Mouse (Mus musculus) embryonic fibroblast, embryonic 13.5 days (primary cell): ENCODE measurements around the gene Cdc42bpg.

ENCODE experiments used
- CTCF ChIP-seq: IDR thresholded peaks from 2 replicates; pipeline ENCODE4 v1.5.1; 2011; ENCODE audit warnings: mild to moderate bottlenecking, control low read depth, low read length, moderate library complexity, borderline replicate concordance; ENCODE audit not compliant: insufficient read depth
- POLR2A ChIP-seq: IDR thresholded peaks from 2 replicates; pipeline ENCODE4 v1.6.1; 2011; ENCODE audit warnings: low read depth, mild to moderate bottlenecking, control low read depth, low read length, moderate library complexity

- TF ChIP-seq CTCF: no peak
- TF ChIP-seq POLR2A: no peak
Measured at GRCm38 (mm10) chr19:6260946-6261345, 45.3 kb upstream of the Cdc42bpg start.
